7 mouse cellular contexts compared by ENCODE assay signal in genomic region chr2:29251095-29252058, GRCm38 (mm10). TPM values are rescaled to one million over a fixed set of nuclear protein-coding genes. Genes with fewer than 3 reads are reported as not detected.
DNase-seq lines count a peak whose midpoint lies in the region; ATAC-seq lines count a peak whose summit lies in the region.

No protein-coding gene starts in this region.

- peaks cover 4% of the 10 kb centered on the region for H3K4me1 ChIP-seq in liver, embryonic 16.5 days (ENCODE audit: control insufficient read depth, low read depth, low read length)
- H3K4me1 ChIP-seq in neural tube, embryonic 15.5 days, result peaks cover 56% of the 10 kb centered on the region

- H3K27me3 ChIP-seq in liver, embryonic 16.5 days (ENCODE audit: control insufficient read depth, insufficient read depth, low read depth, low read length), result peaks cover 77% of the 10 kb centered on the region
- peaks cover 69% of the 10 kb centered on the region for H3K27me3 ChIP-seq in neural tube, embryonic 15.5 days (replicated peaks)

- no peak overlapping the region; the same call in 1 of the 2 replicates for H3K9ac ChIP-seq in liver, embryonic 16.5 days (ENCODE audit: low read depth, low read length)
- H3K9ac ChIP-seq in neural tube, embryonic 15.5 days (replicated peaks), result peak overlapping the region; percentile 42

- DNase-seq in thymus, postnatal 0 days (ENCODE audit: low spot score), result peak; percentile 11
- no peak for DNase-seq in thymus, postnatal 25 days
- DNase-seq in heart, postnatal 10 days, result peak; percentile 18 to 27
- no peak for DNase-seq in cerebellum, adult 11 months

- no peaks in the 10 kb centered on the region for H3K36me3 ChIP-seq in liver, embryonic 16.5 days (ENCODE audit: control insufficient read depth, insufficient read depth)
- no peaks in the 10 kb centered on the region for H3K36me3 ChIP-seq in neural tube, embryonic 15.5 days

- intact Hi-C loops in heart, postnatal 10 days (cut with DNase I), result no loop called here

- no peak overlapping the region for H3K27ac ChIP-seq in liver, embryonic 16.5 days (ENCODE audit: low read length)
- H3K27ac ChIP-seq in neural tube, embryonic 15.5 days (replicated peaks), result no peak overlapping the region

- no peaks in the 10 kb centered on the region for H3K9me3 ChIP-seq in liver, embryonic 16.5 days (replicated peaks; ENCODE audit: control insufficient read depth, low read length)
- no peaks in the 10 kb centered on the region for H3K9me3 ChIP-seq in neural tube, embryonic 15.5 days (replicated peaks)

- WGBS in liver, embryonic 16.5 days (ENCODE audit: insufficient replicate concordance), result under 1% methylated on average over 61 of the region's 61 CpGs
- WGBS in neural tube, embryonic 15.5 days, result under 1% methylated on average over 61 of the region's 61 CpGs

- ATAC-seq in common myeloid progenitor, adult 5-6 weeks (replicated peaks; ENCODE audit: low read depth, poor library complexity, severe bottlenecking), result peak; percentile 39
- ATAC-seq in liver, embryonic 16.5 days (ENCODE audit: low read depth), result no peak
- ATAC-seq in neural tube, embryonic 15.5 days (ENCODE audit: low FRiP score), result no peak

- H3K4me3 ChIP-seq in liver, embryonic 16.5 days (ENCODE audit: low read depth, low read length), result peak overlapping the region; percentile 59
- peak overlapping the region; percentile 46 for H3K4me3 ChIP-seq in neural tube, embryonic 15.5 days (replicated peaks)

- H3K4me2 ChIP-seq in liver, embryonic 16.5 days (ENCODE audit: low read depth, low read length), result peak overlapping the region; percentile 63
- H3K4me2 ChIP-seq in neural tube, embryonic 15.5 days, result peak overlapping the region; percentile 95

RNA-seq across cellular contexts. Expression of gene Ntng2, which starts 1.4 kb away (rescaled TPM):
- polyA plus RNA-seq in thymus, postnatal 0 days (2015; fragmentation: Nextera tagmentation; extraction: Ambion mirVana), result 0.18 and 0.28 TPM in 2 replicates
- 1.9 and 5.1 TPM in 2 replicates for total RNA-seq in common myeloid progenitor, adult 5-6 weeks (2017)
- total RNA-seq in heart, postnatal 10 days (2021), result 1 to 10 TPM; 3.0 to 3.4 TPM
- 0.26 and 0.39 TPM in 2 replicates for polyA plus RNA-seq in liver, embryonic 16.5 days (2015; fragmentation: Nextera tagmentation; extraction: Ambion mirVana)
- 1.3 and 1.7 TPM in 2 replicates for polyA plus RNA-seq in neural tube, embryonic 15.5 days (2015; fragmentation: Nextera tagmentation; extraction: Ambion mirVana)

Comparison
In these comparisons a context has a peak if more than half of its experiments do, and no peak if none do; other contexts are left out.
1. DNase-seq: peak in thymus, postnatal 0 days (single experiment) and heart, postnatal 10 days (2 of 2); none in thymus, postnatal 25 days (single experiment) and cerebellum, adult 11 months (single experiment).